Mouse (Mus musculus) lung, adult 2 months (tissue): ENCODE measurements at regions not wholly inside any gene's neighbourhood (a gene's known extent, or its start where the extent isn't known, plus 50 kb on each side); places are given as distances from the start of the nearest gene placed in this dataset.

Experiments
- DNase-seq: peaks from one replicate; pipeline ENCODE4 v3.0.0; 2022
- H3K4me1 ChIP-seq: fragments of 200-500 bp; 2 replicates; pipeline ENCODE4 v1.6.1; 2011; ENCODE audit warnings: low read length; ENCODE audit not compliant: control insufficient read depth, insufficient read depth
- H3K4me3 ChIP-seq: fragments of 200-500 bp; replicated peaks from 2 replicates; pipeline ENCODE3; 2011; ENCODE audit warnings: low read depth, mild to moderate bottlenecking, control low read depth, low read length; ENCODE audit errors: extremely low read depth
- CTCF ChIP-seq: fragments of 200-500 bp; IDR thresholded peaks from 2 replicates; pipeline ENCODE4 v1.5.1; 2011; ENCODE audit warnings: mild to moderate bottlenecking, low read length, control low read depth; ENCODE audit not compliant: insufficient read depth
- POLR2A ChIP-seq: fragments of 200-500 bp; IDR thresholded peaks from 2 replicates; pipeline ENCODE4 v1.6.1; 2011; ENCODE audit warnings: low read depth, mild to moderate bottlenecking, control low read depth, low read length, borderline replicate concordance; ENCODE audit errors: extremely low read depth
- WGBS: fragments of 180-500 bp; shearing (Covaris S2); methylation state at CpG from one replicate; pipeline ENCODE4 v1.1.7; 2018; 5-methylcytosine and 5-hydroxymethylcytosine counted together

DNA sequence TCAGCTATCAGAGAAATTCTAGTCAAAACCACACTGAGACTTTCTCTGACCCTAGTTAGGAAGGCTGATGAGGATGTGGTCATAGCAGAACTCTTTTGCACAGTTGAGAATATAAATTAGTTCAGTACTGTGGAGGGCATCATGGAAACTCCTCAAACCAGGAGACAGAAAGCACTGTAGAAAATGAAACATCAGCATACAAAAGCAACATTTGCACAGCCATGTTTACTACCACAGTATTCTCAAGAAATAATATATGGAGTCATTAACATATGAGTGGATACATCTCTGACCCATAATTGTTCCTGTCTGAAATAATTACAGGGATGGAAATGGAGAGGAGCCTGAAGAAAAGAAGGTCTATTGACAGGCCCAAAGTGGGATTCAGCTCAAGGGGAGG lies 683.6 kb upstream of the Adgrl2 start:
- DNase-seq, result no peak
- TF ChIP-seq CTCF, result no peak
- no peak for TF ChIP-seq POLR2A
- Histone ChIP-seq H3K4me1 (no peaks in the 10 kb centered on the region), H3K4me3 (no peak overlapping the region)

DNA sequence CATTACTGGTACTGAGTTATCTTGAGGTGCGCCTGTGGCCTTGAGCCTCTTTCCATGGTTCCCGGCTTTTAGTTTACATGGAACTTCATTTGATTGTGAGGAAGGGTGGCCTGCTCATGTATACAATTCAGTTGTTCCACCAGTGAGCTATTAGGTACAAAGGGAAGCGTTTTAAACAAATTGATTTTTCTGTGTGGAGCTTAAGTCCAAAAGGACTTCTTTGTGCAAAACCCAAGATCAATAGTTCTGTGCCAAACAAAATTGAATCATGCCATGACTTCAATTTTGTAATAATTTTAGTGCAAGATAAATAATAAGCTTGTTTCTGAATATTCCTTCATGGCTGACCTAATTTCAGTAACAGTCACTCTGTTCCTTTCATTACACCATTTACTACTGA lies 674.3 kb upstream of the Adgrl2 start:
- TF ChIP-seq POLR2A (no peak), CTCF (no peak)
- WGBS, result 86% methylated on average over 3 of the region's 3 CpGs

DNA sequence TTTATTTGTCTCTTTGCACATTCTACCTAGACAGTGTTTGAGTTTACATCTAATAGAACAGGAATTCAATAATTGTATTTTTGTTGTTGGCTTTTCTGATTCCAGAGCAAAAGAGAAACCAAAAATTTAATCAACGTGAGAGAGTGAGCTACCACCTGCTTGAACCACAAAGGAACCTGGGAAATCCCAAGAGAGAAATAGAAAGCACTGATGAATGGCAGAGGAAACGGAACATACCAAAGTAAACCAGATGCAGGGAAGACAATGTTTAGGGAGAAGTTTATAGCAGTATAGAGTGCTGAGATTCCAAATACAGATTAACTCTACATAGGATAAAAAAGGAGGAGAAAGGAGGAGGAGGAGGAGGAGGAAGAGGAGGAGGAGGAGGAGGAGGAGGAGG lies 648.0 kb upstream of the Adgrl2 start:
- H3K4me1 ChIP-seq, result no peaks in the 10 kb centered on the region
- 51% methylated on average over 2 of the region's 2 CpGs for WGBS
- no peak overlapping the region for H3K4me3 ChIP-seq
- DNase-seq, result no peak
- TF ChIP-seq CTCF (no peak), POLR2A (no peak)

More for the DNA sequence above, 674.3 kb upstream of the Adgrl2 start:
- Histone ChIP-seq H3K4me1 (no peaks in the 10 kb centered on the region), H3K4me3 (no peak overlapping the region)
- DNase-seq, result no peak

DNA sequence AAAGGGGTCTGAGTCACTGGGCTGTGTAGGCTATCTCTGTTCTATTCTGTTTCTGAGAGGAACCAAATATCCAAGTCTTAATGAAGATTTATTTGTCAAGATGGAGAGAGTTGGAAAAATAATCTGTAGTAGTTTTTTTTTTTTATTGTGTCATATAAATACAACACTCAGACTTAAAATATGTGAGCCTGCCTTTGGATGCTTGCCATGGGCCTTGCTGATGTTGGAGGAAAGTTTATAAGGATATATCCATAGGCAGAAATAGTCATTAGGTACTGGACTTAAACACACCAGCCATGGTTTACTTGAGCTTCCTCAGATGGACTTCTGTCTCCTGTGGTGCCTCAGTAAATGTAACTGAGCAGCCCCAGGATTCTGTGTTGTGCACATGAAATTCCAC lies 635.8 kb upstream of the Adgrl2 start:
- no peak overlapping the region for H3K4me3 ChIP-seq
- H3K4me1 ChIP-seq, result no peaks in the 10 kb centered on the region
- no peak for DNase-seq
- no peak for TF ChIP-seq POLR2A
- TF ChIP-seq CTCF, result no peak

DNA sequence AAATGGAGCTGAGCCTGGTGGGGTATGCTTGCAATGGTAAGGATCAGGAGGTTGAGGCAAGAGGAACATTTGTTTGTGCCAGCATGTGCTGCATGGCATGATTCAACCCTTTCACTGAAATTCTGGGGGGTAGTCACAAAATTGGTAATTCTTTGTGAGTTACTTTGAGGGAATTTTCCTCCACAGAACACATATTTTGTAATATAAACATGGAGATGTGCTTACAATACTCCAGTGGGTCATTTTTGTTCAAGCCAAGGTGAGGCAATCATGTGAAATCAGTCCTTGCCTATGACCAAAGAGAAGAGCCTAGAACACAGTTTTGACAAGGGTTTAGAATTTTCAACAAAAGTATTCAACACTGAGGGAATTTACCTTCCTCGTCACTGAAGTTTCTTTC lies 635.1 kb upstream of the Adgrl2 start:
- Histone ChIP-seq H3K4me3 (no peak overlapping the region), H3K4me1 (no peaks in the 10 kb centered on the region)
- TF ChIP-seq POLR2A, result no peak
- no peak for TF ChIP-seq CTCF
- WGBS, result 92% methylated on average over 1 of the region's 1 CpGs
- DNase-seq, result no peak

DNA sequence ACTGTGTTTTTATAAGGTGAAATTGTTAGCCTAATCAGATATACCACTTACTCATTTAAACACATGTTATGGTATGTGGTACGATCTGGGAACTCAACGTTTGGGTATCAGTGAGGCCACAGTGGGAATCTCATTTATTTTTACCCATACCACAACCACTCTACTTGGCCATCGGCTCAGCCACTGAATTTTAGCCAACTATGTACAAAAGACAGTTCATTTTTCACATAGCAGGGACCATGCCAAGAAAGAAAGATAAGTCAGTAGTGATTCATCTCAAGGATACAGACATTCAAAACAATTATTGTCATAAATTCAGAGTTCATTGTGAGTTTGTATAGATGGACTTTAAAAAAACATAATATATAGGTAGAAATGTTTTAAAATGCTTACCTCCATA lies 634.7 kb upstream of the Adgrl2 start:
- 67% methylated on average over 3 of the region's 3 CpGs for WGBS

DNA sequence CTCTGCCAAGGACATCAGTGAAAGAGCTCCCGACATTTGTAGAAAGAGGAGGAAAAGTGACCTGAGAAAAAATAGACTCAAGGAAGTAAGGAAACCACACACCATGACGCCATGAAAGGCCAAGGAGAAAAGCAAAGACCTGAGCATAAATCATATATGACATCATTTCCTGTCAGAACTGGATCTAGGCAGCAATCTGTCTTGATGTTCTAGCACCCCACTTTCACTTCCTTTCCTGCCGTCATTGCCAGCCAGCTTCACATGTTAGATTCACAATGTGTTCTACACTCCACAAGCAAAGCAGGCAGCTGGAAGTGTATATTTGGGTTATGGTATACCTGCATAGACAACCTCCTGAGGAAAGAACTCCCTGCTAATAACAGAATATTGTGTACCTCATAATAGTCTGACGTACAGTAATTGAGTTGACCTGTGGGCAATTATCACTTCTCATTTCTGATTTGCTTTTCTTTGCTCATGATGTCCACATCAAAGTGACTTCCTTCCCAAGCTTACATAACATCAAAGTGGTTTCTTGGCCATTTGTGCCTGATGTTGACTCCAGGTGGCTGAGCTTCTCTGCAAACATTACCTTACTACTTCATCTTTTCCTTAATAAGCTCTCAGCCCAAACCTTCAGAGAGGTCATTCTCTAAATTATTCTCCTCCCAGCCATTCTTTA lies 633.6 kb upstream of the Adgrl2 start:
- no peak for TF ChIP-seq POLR2A
- TF ChIP-seq CTCF, result no peak
- no peak for DNase-seq
- H3K4me1 ChIP-seq, result no peaks in the 10 kb centered on the region
- WGBS, result 39% methylated on average over 4 of the region's 4 CpGs
- no peak overlapping the region for H3K4me3 ChIP-seq

More for the DNA sequence above, 634.7 kb upstream of the Adgrl2 start:
- no peak overlapping the region for H3K4me3 ChIP-seq
- no peaks in the 10 kb centered on the region for H3K4me1 ChIP-seq
- TF ChIP-seq CTCF, result no peak
- no peak for TF ChIP-seq POLR2A
- no peak for DNase-seq

DNA sequence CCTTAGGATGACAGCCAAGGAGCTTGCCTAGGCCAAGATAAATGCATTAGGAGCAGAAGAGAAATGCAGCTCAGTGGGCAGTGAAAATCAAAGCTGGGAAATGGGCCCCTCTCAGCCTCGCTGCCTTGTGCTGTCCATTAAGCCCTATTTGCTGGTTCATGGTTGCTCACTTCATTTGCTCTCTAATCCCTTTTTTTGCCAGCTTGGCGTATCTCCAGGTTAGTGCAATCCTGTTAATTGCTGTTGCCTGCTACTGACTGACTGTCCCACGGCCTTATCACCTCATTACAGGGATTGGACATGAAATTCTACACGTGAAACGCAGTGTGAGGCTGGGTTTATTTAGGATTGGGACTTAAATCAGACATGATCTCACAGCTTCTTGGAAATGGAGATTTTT lies 613.5 kb upstream of the Adgrl2 start:
- Histone ChIP-seq H3K4me3 (no peak overlapping the region), H3K4me1 (no peaks in the 10 kb centered on the region)
- 62% methylated on average over 5 of the region's 5 CpGs for WGBS
- no peak for DNase-seq
- TF ChIP-seq CTCF, result no peak
- TF ChIP-seq POLR2A, result no peak

DNA sequence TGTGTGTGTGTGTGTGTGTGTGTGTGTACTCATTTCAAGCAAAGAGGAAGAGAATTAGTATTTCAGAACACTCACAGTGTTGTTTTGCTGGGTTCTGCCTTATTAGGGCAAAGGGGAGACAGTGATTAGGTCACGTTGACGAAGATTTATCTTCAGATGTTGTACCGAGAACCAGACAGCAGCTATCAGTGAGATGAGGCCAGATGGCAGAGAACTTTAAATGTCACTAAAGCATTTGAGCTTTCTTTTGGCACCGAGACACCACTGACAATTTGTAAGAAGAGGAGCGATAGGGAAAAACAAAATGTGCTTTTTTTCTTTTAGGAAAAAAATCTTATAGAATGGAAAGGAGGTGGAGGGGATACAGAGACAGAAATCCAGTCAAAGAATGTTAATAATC lies 610.9 kb upstream of the Adgrl2 start:
- no peak for DNase-seq
- TF ChIP-seq CTCF (no peak), POLR2A (no peak)
- WGBS, result 66% methylated on average over 5 of the region's 5 CpGs
- H3K4me1 ChIP-seq, result no peaks in the 10 kb centered on the region
- no peak overlapping the region for H3K4me3 ChIP-seq

DNA sequence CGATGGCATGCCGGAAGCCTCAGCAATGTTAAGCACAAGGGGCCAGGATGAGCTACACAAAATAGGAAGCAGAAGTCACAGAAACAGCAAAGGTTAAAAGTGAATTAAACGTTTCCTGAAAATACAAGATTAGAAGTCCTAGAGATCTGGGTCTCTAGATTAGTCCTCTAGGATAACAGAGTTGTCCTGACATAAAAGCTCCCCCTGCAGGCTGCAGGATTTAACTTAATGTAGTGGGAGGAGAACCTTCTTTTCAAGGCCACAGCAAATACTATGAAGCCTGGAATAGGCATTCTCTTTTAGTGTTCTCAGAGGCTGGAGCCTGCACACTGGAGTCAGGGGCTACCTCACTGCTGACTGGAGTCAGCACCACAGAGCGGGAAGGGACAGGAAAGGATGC lies 604.1 kb upstream of the Adgrl2 start:
- WGBS, result 61% methylated on average over 4 of the region's 4 CpGs
- Histone ChIP-seq H3K4me1 (no peaks in the 10 kb centered on the region), H3K4me3 (no peak overlapping the region)
- DNase-seq, result peak; percentile 4
- TF ChIP-seq POLR2A, result no peak
- no peak for TF ChIP-seq CTCF
